Mouse (Mus musculus) liver, postnatal 0 days (tissue): ENCODE results near the gene Ror1. TPM values are rescaled to one million over a fixed set of nuclear protein-coding genes. Genes with fewer than 3 reads are reported as not detected.

Experiments used
- ATAC-seq: fragments of 200-750 bp; cut with Nextera tagmentation; 2 replicates; pipeline ENCODE4 v1.8.0; 2017; ENCODE audit warnings: mild to moderate bottlenecking, moderate library complexity
- DNase-seq: peaks from one replicate; pipeline ENCODE4 v3.0.0-alpha.2; 2016
- H3K27ac ChIP-seq: fragments of 300-500 bp; sonication (generic); 2 replicates; pipeline ENCODE4 v1.5.1; 2014; ENCODE audit warnings: antibody characterized with exemption, moderate library complexity, mild to moderate bottlenecking, low read depth
- H3K27me3 ChIP-seq: fragments of 300-500 bp; sonication (generic); 2 replicates; pipeline ENCODE4 v1.6.1; 2014; ENCODE audit warnings: low read length, control low read depth, mixed read lengths; ENCODE audit not compliant: insufficient read depth
- H3K36me3 ChIP-seq: fragments of 300-500 bp; sonication (generic); replicated peaks from 2 replicates; pipeline ENCODE4 v1.6.1; 2014; ENCODE audit warnings: mild to moderate bottlenecking, control low read depth, low read length, moderate library complexity, mixed read lengths; ENCODE audit not compliant: insufficient read depth
- H3K4me1 ChIP-seq: fragments of 300-500 bp; sonication (generic); 2 replicates; pipeline ENCODE4 v1.6.1; 2014; ENCODE audit warnings: antibody characterized with exemption, mild to moderate bottlenecking, control low read depth; ENCODE audit not compliant: insufficient read depth
- H3K4me2 ChIP-seq: fragments of 300-500 bp; sonication (generic); 2 replicates; pipeline ENCODE4 v1.6.1; 2014; ENCODE audit warnings: low read depth, mild to moderate bottlenecking, low read length, moderate library complexity, mixed read lengths
- H3K4me3 ChIP-seq: fragments of 300-500 bp; sonication (generic); 2 replicates; pipeline ENCODE4 v1.5.1; 2014; ENCODE audit warnings: low read depth, low read length
- H3K9ac ChIP-seq: fragments of 300-500 bp; sonication (generic); replicated peaks from 2 replicates; pipeline ENCODE4 v1.6.1; 2014; ENCODE audit warnings: mild to moderate bottlenecking, moderate library complexity
- H3K9me3 ChIP-seq: fragments of 300-500 bp; sonication (generic); 2 replicates; pipeline ENCODE4 v1.6.1; 2016; ENCODE audit warnings: mild to moderate bottlenecking, control low read depth, low read length, mixed read lengths
- CTCF ChIP-seq: sonication (generic); IDR thresholded peaks from 2 replicates; pipeline ENCODE4 v1.5.1; 2016; ENCODE audit warnings: antibody characterized with exemption, low read depth
- EP300 ChIP-seq: IDR thresholded peaks from 2 replicates; pipeline ENCODE4 v1.6.1; 2016; ENCODE audit warnings: antibody characterized with exemption, low read depth, mild to moderate bottlenecking
- WGBS: fragments of 180-500 bp; shearing (Covaris S2); extraction: QIAGEN DNeasy Blood & Tissue Kit; methylation state at CpG from one replicate; pipeline ENCODE4 v1.1.7; 2014; ENCODE audit not compliant: insufficient replicate concordance; 5-methylcytosine and 5-hydroxymethylcytosine counted together
- polyA plus RNA-seq: library from polyadenylated mRNA; unstranded; fragments of >200 nt; fragmentation: Nextera tagmentation; extraction: Ambion mirVana; gene quantifications from 2 replicates; pipeline ENCODE4 v1.2.1, GENCODE M21; 2015

Gene Ror1
- polyA plus RNA-seq, result 0.24 and 0.29 TPM in 2 replicates

DNA sequence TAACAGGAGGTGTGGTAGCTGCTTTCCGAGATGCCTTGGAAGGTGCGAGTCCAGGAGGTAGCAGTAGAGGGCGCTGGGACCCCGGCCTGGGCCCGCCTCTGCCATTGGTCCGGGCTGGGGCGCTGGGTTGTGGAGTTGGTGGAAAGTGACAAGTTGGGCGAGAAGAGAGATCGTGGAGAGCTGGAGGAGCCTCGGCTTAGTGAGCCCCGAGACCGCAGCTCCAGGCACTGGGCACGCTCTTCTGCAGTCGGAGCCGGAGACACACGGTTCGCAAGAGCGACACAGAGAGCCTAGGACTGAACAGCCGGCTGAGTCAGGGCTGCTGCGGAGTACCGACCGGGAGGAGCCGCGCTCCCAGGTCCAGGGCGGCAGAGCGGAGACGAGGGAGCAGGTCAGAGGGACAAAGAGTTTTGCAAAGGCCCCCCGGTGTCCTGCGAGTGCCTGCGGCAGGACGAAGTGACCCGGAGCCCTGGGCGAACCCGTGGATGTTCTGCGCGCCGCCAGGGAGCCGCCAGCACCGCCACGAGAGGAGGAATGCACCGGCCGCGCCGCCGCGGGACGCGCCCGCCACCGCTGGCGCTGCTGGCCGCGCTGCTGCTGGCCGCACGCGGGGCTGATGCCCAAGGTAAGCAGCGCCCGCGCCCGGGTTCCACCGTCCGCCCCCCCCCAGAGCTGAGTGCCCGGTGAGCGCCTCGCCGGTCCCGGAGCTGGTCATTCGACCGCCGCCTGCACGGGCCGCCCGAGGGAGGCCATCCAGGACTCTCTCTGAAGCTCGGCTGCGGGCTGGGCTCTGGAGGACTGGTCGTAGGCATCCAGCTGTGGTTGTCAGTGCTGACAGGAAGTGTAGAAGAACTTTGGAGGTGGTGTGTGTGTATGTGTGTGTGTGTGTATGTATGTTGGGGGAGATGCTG, at the start of gene Ror1:
Ror1 (plus strand) TSS at position 107 of the 911 bp plus-strand sequence.
- H3K9me3 ChIP-seq, result no peaks in the 10 kb centered on the region
- no peaks in the 10 kb centered on the region for H3K36me3 ChIP-seq
- ATAC-seq, result peak; percentile 87
- under 1% methylated on average over 56 of the region's 76 CpGs for WGBS
- peak within 1 kb of the TSS; percentile 84 for H3K4me2 ChIP-seq
- 0 out of 2 replicates have a peak within 1 kb of the TSS, but pooled peaks have one; percentile 7 for H3K27ac ChIP-seq
- peak; percentile 85 for DNase-seq
- H3K4me3 ChIP-seq, result peak within 1 kb of the TSS; percentile 53
- H3K27me3 ChIP-seq, result peaks cover 5% of the 10 kb centered on the region; the same call in 1 of the 2 replicates
- peak within 1 kb of the TSS; percentile 44 for H3K9ac ChIP-seq
- H3K4me1 ChIP-seq, result no peaks in the 10 kb centered on the region; the same call in 1 of the 2 replicates
- TF ChIP-seq EP300, result no peak
- TF ChIP-seq CTCF, result peak; percentile 75

DNA sequence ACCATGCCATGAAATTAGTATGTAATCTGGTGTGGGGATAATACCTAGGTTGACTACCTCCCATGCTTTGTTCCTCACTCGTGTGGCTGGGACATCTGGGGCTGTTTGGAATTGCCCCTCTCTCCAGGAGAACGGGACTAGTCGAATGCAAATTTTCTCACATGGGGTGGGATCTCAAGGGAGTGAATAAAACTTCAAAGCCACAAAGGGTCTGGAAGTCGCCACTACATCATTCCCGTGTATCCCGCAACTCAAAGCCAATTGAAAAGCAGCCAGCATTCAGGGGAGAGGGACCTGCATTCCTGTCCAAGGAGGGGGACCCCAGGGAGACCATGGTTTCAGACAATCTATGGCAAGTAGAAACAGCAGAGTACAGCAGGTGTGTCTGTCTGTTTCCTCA, 48.5 kb upstream of the Ror1 start:
- no peak overlapping the region for H3K4me2 ChIP-seq
- ATAC-seq (no peak), DNase-seq (no peak)
- no peaks in the 10 kb centered on the region for H3K4me1 ChIP-seq
- H3K36me3 ChIP-seq, result no peaks in the 10 kb centered on the region
- no peak overlapping the region for H3K27ac ChIP-seq
- no peak overlapping the region for H3K9ac ChIP-seq
- H3K27me3 ChIP-seq, result no peaks in the 10 kb centered on the region
- no peak overlapping the region for H3K4me3 ChIP-seq
- WGBS, result 71% methylated on average over 6 of the region's 6 CpGs
- TF ChIP-seq EP300 (no peak), CTCF (no peak)
- no peaks in the 10 kb centered on the region for H3K9me3 ChIP-seq

DNA sequence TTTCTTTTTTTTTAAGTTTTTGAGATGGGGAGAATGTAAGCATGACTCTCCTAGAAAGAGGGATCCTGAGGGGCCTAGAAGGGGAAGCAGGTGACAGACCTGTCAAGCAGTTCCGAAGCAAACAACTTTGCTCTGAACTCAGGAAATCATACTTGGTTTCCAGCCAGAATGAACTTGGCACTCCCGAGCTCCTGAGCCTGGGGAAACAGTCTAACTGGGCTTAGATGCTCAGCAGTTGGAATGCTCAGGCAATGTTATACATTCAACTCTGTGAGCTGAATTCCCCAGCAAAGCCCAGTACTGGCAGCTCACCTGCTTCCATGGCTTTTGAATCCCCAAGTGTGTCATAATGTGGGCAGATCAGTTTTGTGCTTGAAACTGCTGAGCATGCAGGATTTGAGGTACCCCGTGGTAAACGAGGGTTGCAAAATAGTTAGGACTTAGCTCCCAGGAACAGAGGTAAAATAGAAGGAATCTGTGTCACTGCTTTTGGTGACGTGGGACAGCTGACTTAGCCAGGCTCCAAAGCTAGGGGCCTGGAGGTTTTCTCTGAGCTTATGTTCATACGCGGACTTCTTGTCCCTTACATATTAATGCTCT, 47.1 kb upstream of the Ror1 start:
- ATAC-seq, result no peak
- H3K36me3 ChIP-seq, result no peaks in the 10 kb centered on the region
- H3K4me1 ChIP-seq, result no peaks in the 10 kb centered on the region
- DNase-seq, result no peak
- no peaks in the 10 kb centered on the region for H3K27me3 ChIP-seq
- no peak overlapping the region for H3K4me2 ChIP-seq
- 54% methylated on average over 7 of the region's 7 CpGs for WGBS
- no peak for TF ChIP-seq CTCF
- TF ChIP-seq EP300, result no peak
- no peaks in the 10 kb centered on the region for H3K9me3 ChIP-seq
- no peak overlapping the region for H3K4me3 ChIP-seq
- H3K9ac ChIP-seq, result no peak overlapping the region
- H3K27ac ChIP-seq, result no peak overlapping the region

DNA sequence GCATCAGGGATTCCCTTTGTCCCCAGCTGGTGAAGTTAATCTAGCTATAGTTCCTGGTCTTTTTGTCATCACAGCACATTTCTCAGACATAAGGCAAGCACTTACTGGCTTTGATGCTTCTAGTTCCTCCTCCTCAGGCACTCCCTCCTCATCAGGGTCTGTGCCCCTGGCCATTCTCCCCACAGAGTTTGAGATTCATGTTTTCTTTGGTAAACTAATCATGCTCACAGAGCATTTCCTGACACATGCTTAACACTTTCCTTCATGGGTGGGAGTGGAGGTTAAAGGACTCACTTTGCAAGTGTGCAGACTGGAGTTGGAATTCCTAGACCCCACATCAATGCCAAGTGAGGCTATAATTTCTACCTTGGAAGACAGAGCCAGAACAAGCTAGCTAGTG, 43.8 kb upstream of the Ror1 start:
- TF ChIP-seq EP300 (no peak), CTCF (no peak)
- H3K36me3 ChIP-seq, result no peaks in the 10 kb centered on the region
- no peak overlapping the region for H3K4me2 ChIP-seq
- H3K9ac ChIP-seq, result no peak overlapping the region
- DNase-seq (no peak), ATAC-seq (no peak)
- no peak overlapping the region for H3K4me3 ChIP-seq
- H3K27ac ChIP-seq, result no peak overlapping the region
- no peaks in the 10 kb centered on the region for H3K9me3 ChIP-seq
- H3K4me1 ChIP-seq, result no peaks in the 10 kb centered on the region
- H3K27me3 ChIP-seq, result no peaks in the 10 kb centered on the region

DNA sequence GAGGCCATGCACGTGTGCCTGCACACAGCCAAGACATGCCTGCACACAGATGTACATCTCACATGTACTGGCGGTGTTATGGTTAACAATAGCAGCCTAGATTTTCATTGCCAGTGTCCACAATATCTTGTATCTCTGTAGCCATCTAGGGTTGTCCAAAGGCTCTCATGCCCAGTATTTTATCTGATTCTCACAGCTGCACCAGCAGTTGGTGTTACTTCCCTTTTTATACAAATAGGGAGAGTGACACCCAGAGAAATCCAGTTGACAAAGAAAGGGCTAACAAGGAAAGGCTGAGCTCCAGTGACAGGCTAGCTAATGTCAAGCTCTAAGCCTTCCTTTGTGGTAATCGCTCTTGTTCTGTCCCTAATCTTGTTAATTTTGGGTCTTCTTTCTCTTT, 43.3 kb upstream of the Ror1 start:
- Histone ChIP-seq H3K36me3 (no peaks in the 10 kb centered on the region), H3K4me3 (no peak overlapping the region), H3K9ac (no peak overlapping the region), H3K27me3 (no peaks in the 10 kb centered on the region), H3K4me2 (no peak overlapping the region), H3K4me1 (no peaks in the 10 kb centered on the region), H3K9me3 (no peaks in the 10 kb centered on the region), H3K27ac (no peak overlapping the region)
- ATAC-seq (no peak), DNase-seq (no peak)
- WGBS, result 30% methylated on average over 3 of the region's 3 CpGs
- TF ChIP-seq EP300 (no peak), CTCF (no peak)

DNA sequence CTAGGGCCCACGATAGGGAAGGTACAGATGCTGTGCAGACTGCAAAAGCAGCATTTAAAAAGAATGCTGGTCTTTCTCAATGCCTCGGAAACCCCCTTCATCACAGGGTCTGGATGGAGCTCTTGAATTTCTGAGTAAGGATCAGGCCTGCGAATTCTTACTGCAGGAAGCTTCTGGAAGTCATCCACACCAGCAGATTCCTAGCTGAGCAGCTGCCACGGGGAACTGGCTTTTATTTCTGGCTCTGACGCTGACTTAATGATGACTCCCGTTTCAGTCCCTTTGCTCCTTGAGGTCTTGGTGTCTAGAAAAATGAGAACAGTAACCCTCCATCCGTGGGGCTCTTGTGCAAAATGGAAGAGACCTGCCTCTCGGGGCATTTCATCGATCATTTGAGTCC, 39.5 kb upstream of the Ror1 start:
- Histone ChIP-seq H3K36me3 (no peaks in the 10 kb centered on the region), H3K27ac (no peak overlapping the region), H3K4me3 (no peak overlapping the region), H3K9me3 (no peaks in the 10 kb centered on the region), H3K4me2 (no peak overlapping the region), H3K4me1 (no peaks in the 10 kb centered on the region), H3K27me3 (no peaks in the 10 kb centered on the region), H3K9ac (no peak overlapping the region)
- ATAC-seq (no peak), DNase-seq (no peak)
- no peak for TF ChIP-seq EP300
- no peak for TF ChIP-seq CTCF
- WGBS, result 69% methylated on average over 9 of the region's 9 CpGs
